Mouse (Mus musculus): ENCODE data around the gene Nit2. TPM values are rescaled to one million over a fixed set of nuclear protein-coding genes. Genes with fewer than 3 reads are reported as not detected.

Gene Nit2
- 62.2 and 68.1 TPM in 2 replicates for polyA plus RNA-seq (2016; fragmentation: Nextera tagmentation; extraction: Ambion mirVana)

DNA sequence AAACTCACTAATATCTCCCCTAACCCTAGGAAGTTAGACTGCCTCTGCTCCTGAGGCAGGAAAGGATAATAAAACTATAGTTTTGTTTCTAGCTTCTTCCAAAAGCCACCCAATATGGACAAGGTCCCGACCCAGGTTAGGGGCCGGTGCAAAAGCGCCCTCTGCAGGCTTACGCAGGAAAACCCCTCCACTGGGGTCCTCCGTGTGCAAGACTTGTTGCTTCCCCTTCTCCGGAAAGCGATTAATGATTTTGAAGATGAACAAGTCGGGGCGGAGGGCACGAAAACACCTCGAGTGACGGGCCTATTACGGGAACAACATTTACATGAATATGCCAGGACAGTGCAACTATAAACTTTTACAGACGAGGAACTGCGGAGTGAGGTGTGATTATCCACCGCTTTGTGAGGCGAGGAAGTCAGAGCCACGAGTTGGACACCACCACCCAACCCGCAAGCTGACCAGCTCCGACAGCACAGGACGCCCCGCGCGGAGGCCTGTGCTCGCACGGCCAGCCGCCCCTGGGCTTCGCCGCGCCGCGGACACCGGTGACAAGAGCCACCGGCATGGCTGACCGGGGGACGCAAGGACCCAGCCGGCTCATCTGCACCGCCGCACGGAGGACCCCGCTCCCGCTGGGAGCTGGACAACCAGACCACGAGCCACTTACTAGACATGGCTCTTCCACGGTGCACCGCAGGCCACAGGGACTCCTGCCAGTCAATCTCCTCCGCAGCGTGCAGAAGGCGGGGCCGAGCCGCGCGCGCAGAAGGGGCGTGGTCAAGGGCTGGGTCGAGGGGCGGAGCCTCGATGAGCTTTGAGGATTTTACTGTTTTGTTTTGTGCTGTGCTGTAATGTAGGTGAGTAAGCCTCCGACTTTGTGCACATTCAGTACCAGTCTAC lies at the start of gene Nit2:
Gene Nit2 (minus strand): TSS at position 731 of the 903 bp plus-strand sequence.
- Histone ChIP-seq H3K27ac (replicated peaks) (peak within 1 kb of the TSS; percentile 92), H3K4me3 (peak within 1 kb of the TSS; percentile 76), H3K9me3 (no peaks in the 10 kb centered on the region), H3K36me3 (replicated peaks) (peaks cover 35% of the 10 kb centered on the region), H3K4me1 (peaks cover 8% of the 10 kb centered on the region), H3K27me3 (replicated peaks; ENCODE audit: low read depth, poor library complexity, severe bottlenecking) (no peaks in the 10 kb centered on the region)
- DNase-seq (ENCODE audit: low spot score), result peak; percentile 96
- WGBS, result under 1% methylated on average over 58 of the region's 58 CpGs

DNA sequence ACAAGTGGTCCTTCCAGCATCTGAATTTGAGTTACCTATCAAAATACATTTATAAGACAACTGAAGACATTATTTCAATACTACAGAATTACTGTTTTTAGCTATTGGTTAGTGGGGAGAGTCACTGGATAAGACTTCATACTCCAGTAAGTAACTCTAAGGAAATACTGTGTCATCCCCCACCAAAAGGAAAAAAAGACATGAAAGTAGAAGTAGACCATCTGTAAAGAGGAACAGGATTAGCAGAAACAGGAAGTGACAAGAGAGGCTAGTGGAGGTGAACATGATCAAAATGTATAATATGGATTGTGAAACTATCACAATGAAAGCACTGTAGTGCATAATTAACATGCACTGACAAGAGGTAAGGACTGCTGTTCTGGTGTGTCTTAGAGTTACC lies 48.8 kb upstream of the Nit2 start:
- H3K4me1 ChIP-seq, result no peaks in the 10 kb centered on the region
- H3K9me3 ChIP-seq, result no peaks in the 10 kb centered on the region
- H3K27me3 ChIP-seq (replicated peaks; ENCODE audit: low read depth, poor library complexity, severe bottlenecking), result no peaks in the 10 kb centered on the region
- DNase-seq (ENCODE audit: low spot score), result no peak
- no peak overlapping the region for H3K4me3 ChIP-seq
- H3K36me3 ChIP-seq (replicated peaks), result peaks cover 31% of the 10 kb centered on the region
- H3K27ac ChIP-seq (replicated peaks), result no peak overlapping the region

DNA sequence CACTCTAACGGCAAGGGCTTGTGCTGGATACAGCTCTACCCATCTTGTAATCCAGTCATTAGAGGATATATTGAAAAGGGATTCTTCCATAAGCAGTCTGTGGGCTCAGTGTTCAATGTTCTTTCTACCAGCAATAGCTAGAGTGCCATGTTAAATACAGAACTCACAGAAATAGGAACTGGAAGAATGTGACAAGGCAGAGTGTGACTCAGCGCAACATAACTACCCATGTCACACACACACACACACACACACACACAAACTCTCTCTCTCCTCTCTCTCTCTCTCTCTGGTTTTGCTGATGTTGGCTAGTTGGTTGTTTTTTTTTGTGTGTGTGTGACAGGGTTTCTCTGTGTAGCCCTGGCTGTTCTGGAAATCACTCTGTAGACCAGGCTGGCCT lies 43.9 kb upstream of the Nit2 start:
- Histone ChIP-seq H3K9me3 (no peaks in the 10 kb centered on the region), H3K27ac (replicated peaks) (no peak overlapping the region), H3K27me3 (replicated peaks; ENCODE audit: low read depth, poor library complexity, severe bottlenecking) (no peaks in the 10 kb centered on the region), H3K4me1 (no peaks in the 10 kb centered on the region), H3K4me3 (no peak overlapping the region), H3K36me3 (replicated peaks) (peaks cover 41% of the 10 kb centered on the region)
- 93% methylated on average over 2 of the region's 2 CpGs for whole genome bisulfite sequencing
- no peak for DNase-seq (ENCODE audit: low spot score)

DNA sequence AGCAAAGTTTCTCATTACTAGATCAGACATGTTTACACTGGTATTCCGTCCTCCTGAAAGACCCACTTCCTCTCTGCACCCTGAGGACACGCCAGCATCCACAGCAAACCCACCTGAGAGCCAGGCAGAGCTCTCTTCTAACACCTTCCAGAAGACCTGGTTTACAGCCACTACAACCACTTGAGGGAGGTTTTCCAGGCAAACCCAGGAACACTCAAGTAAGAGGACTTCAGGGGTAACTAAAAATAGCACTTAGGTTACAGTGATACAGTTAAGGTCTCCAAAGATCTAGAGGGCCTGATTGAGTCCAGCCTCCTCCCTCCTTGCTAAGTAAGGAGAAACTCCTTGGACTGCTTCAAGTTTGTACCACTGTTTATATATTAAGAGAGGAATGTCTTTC lies 41.2 kb upstream of the Nit2 start:
- Histone ChIP-seq H3K4me3 (no peak overlapping the region), H3K9me3 (no peaks in the 10 kb centered on the region), H3K27me3 (replicated peaks; ENCODE audit: low read depth, poor library complexity, severe bottlenecking) (no peaks in the 10 kb centered on the region), H3K4me1 (no peaks in the 10 kb centered on the region), H3K27ac (replicated peaks) (no peak overlapping the region), H3K36me3 (replicated peaks) (peaks cover 41% of the 10 kb centered on the region)
- DNase-seq (ENCODE audit: low spot score), result no peak
- WGBS, result 85% methylated on average over 2 of the region's 2 CpGs

DNA sequence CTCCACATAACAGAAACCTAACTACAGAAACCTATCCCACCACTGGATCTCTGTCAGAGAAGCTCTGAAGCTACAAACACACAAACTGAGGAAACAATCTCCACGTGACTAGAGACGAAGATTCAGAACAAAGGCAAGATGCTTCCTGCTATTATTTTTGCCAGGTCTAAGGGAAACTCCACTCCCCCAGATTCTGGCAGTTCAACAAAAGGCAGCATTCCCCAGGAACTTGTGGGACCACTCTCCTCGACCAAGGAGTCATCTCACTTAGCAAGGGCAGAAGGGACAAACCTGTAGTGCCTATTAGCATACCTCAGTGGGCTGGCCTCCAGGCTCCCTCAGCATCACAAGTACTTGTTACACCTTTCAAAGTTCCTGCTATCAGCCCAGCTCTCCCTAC lies 30.1 kb upstream of the Nit2 start:
- Histone ChIP-seq H3K27me3 (replicated peaks; ENCODE audit: low read depth, poor library complexity, severe bottlenecking) (no peaks in the 10 kb centered on the region), H3K27ac (replicated peaks) (no peak overlapping the region), H3K9me3 (no peaks in the 10 kb centered on the region), H3K4me1 (no peaks in the 10 kb centered on the region), H3K36me3 (replicated peaks) (peaks cover 30% of the 10 kb centered on the region), H3K4me3 (no peak overlapping the region)
- DNase-seq (ENCODE audit: low spot score), result no peak
- 77% methylated on average over 3 of the region's 3 CpGs for WGBS

DNA sequence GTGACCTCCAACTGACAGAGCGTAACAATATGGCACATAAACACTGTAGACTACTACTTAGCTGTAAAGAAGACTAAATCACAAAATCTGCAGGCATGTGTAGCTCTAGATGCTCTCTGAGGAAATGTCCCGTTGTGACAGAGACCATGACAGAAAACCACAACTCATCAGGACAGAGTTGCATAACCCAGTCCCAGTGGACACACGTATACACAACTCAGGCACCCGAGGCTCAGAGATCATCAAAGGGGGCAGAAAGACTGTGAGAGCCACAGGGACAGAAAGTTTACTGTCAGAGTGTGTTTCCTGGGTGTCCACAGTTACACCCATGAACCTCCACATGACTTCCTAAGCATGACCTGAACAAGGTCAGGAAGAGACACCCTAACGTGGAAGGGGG lies 29.4 kb upstream of the Nit2 start:
- no peak for DNase-seq (ENCODE audit: low spot score)
- 90% methylated on average over 5 of the region's 5 CpGs for WGBS
- H3K27ac ChIP-seq (replicated peaks), result no peak overlapping the region

DNA sequence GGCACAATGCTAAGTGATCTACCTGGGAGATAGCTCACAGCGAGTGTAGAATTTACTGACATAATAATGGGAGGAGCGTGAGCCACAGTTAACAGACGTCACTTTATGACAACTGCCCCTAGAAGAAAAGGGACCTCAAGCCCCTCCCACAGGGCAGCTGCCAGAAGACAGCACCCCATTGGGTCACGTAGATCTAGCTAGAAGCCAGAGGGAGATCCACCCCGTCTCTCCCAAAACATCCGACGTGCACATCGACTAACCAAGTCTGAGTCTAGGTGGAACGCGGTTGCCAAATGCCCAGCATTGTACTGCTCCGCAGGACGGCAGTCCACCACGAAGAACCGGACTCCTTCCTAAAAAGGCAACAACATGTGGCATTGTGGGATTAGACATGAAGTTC lies 24.1 kb upstream of the Nit2 start:
- WGBS, result 93% methylated on average over 14 of the region's 14 CpGs
- Histone ChIP-seq H3K9me3 (no peaks in the 10 kb centered on the region), H3K27ac (replicated peaks) (no peak overlapping the region), H3K4me1 (no peaks in the 10 kb centered on the region), H3K36me3 (replicated peaks) (peaks cover 34% of the 10 kb centered on the region), H3K4me3 (no peak overlapping the region), H3K27me3 (replicated peaks; ENCODE audit: low read depth, poor library complexity, severe bottlenecking) (no peaks in the 10 kb centered on the region)
- no peak for DNase-seq (ENCODE audit: low spot score)

More for the DNA sequence above, 29.4 kb upstream of the Nit2 start:
- Histone ChIP-seq H3K4me1 (no peaks in the 10 kb centered on the region), H3K9me3 (no peaks in the 10 kb centered on the region), H3K4me3 (no peak overlapping the region), H3K36me3 (replicated peaks) (peaks cover 37% of the 10 kb centered on the region), H3K27me3 (replicated peaks; ENCODE audit: low read depth, poor library complexity, severe bottlenecking) (no peaks in the 10 kb centered on the region)

DNA sequence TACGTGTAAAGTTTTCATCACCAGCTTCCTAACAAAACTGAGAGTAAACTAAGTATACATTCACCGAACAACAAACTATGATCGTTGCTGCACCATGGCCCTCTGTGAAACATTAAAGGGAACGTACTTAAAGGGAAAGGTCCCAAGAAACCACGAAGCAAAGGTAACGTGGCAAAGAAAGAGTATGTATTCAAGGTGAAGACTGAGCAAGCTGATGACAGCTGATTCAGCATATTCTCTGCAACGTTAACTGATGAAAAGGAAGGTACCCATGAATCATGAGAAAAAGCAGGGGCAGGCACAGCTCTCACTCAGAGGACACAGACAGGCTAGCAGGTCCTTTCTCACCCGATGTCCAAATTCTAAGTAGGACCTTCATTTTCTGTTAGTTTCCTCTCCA lies 23.2 kb upstream of the Nit2 start:
- no peak overlapping the region for H3K27ac ChIP-seq (replicated peaks)
- H3K9me3 ChIP-seq, result no peaks in the 10 kb centered on the region
- DNase-seq (ENCODE audit: low spot score), result no peak
- no peaks in the 10 kb centered on the region for H3K4me1 ChIP-seq
- H3K36me3 ChIP-seq (replicated peaks), result peaks cover 40% of the 10 kb centered on the region
- no peaks in the 10 kb centered on the region for H3K27me3 ChIP-seq (replicated peaks; ENCODE audit: low read depth, poor library complexity, severe bottlenecking)
- WGBS, result 92% methylated on average over 8 of the region's 8 CpGs
- no peak overlapping the region for H3K4me3 ChIP-seq

DNA sequence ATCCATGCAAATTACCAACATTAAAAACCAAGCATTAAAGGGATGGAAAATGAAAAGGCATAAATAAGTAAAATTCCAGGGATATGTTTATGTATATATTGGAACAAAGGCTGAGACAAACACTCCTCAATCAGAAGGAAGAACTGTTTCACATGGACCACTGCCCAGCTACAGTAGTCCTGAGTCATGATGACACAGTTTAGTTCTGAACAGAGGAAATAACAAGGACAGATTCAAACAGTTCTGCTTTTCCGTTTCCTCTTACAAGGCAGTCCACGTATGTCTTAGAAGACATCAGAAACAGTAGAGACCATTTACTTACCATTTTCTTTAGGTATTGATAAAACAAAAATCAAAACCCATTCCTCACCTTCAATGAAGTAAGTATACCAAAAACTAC lies 22.4 kb upstream of the Nit2 start:
- H3K36me3 ChIP-seq (replicated peaks), result peaks cover 42% of the 10 kb centered on the region
- no peak overlapping the region for H3K4me3 ChIP-seq
- no peaks in the 10 kb centered on the region for H3K4me1 ChIP-seq
- DNase-seq (ENCODE audit: low spot score), result no peak
- H3K27me3 ChIP-seq (replicated peaks; ENCODE audit: low read depth, poor library complexity, severe bottlenecking), result no peaks in the 10 kb centered on the region
- H3K27ac ChIP-seq (replicated peaks), result no peak overlapping the region
- H3K9me3 ChIP-seq, result no peaks in the 10 kb centered on the region
- 88% methylated on average over 2 of the region's 2 CpGs for WGBS

DNA sequence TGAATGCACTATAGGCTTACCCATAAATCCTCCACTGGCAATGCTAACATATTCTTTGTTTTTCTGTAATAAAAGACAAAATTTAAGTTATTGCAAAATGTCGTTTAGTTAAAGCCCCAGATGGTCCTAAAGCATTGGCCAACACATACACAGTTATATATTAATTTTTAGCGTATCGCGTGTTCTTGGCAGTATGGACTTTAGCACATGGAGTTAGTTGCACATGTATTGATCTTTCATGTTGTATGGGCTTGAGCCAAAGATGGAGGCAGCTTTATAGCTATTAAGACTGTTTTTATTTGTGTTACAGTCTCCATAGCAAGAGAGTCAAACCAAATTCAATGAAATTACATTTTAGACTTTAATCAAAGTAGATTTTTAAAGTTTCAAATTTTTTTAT lies 19.5 kb upstream of the Nit2 start:
- no peak for DNase-seq (ENCODE audit: low spot score)
- no peaks in the 10 kb centered on the region for H3K27me3 ChIP-seq (replicated peaks; ENCODE audit: low read depth, poor library complexity, severe bottlenecking)
- 97% methylated on average over 4 of the region's 4 CpGs for WGBS
- no peaks in the 10 kb centered on the region for H3K4me1 ChIP-seq
- peaks cover 50% of the 10 kb centered on the region for H3K36me3 ChIP-seq (replicated peaks)
- H3K9me3 ChIP-seq, result no peaks in the 10 kb centered on the region
- H3K4me3 ChIP-seq, result no peak overlapping the region
- no peak overlapping the region for H3K27ac ChIP-seq (replicated peaks)

DNA sequence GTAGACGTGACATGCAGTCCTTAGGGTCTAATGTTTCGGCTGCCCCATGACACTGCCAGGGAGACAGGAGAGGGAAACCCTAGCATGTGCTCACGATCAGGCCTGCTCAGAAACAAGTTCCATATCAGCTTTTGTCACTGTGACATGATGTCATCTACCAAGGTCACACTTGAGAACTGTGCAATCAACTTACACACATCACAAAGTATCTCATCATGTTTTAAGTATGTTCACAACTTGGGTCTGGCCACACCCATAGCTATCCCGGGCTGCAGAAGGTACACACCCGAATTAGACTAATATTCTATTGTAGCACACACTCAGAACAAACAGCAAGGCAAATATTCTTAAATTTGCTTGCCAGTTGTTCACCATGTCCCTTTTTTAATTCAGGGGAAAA lies 14.9 kb upstream of the Nit2 start:
- H3K27me3 ChIP-seq (replicated peaks; ENCODE audit: low read depth, poor library complexity, severe bottlenecking), result no peaks in the 10 kb centered on the region
- peaks cover 48% of the 10 kb centered on the region for H3K36me3 ChIP-seq (replicated peaks)
- no peak overlapping the region for H3K4me3 ChIP-seq
- 92% methylated on average over 5 of the region's 5 CpGs for WGBS
- DNase-seq (ENCODE audit: low spot score), result no peak
- H3K27ac ChIP-seq (replicated peaks), result no peak overlapping the region
- no peaks in the 10 kb centered on the region for H3K9me3 ChIP-seq
- no peaks in the 10 kb centered on the region for H3K4me1 ChIP-seq

DNA sequence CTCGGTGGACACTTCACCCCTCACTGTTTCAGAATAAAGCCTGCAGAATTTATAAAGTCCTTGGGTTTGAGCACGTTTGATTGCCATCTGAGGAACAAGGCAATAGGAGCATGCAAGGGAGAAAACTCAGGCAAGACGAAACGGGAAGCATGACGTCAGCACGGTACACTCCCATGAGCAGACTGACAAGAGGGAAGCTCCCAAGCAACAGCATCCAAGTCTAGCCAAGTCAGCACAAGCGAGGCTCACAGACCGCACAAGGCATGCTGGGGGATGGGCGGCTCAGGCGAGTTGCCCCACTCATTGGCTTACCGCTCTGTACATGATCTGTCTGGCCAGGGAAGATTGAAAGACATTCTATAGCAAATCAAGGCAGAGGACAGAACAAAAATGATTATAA lies 14.0 kb upstream of the Nit2 start:
- peaks cover 55% of the 10 kb centered on the region for H3K36me3 ChIP-seq (replicated peaks)
- no peaks in the 10 kb centered on the region for H3K27me3 ChIP-seq (replicated peaks; ENCODE audit: low read depth, poor library complexity, severe bottlenecking)
- H3K4me1 ChIP-seq, result no peaks in the 10 kb centered on the region
- WGBS, result 87% methylated on average over 11 of the region's 11 CpGs
- no peaks in the 10 kb centered on the region for H3K9me3 ChIP-seq
- DNase-seq (ENCODE audit: low spot score), result no peak
- no peak overlapping the region for H3K27ac ChIP-seq (replicated peaks)
- H3K4me3 ChIP-seq, result no peak overlapping the region

DNA sequence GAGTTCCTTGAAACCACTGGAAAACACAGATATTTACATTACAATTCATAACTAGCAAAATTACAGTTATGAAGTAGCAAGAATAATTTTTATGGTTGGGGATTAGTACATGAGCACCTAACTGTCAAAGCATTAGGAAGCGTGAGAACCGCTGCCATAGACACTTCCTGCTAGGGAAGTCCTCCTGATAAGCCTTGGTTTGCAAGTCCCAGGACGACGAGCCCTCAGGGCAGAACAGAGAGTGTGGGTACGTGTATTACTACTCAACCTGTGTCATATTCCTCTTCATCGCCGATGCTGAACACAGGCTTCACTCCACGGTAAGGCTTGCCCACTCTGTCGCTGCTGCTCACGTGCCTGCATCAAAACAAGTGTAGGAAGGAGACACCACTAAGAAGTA lies 10.5 kb upstream of the Nit2 start:
- no peak for DNase-seq (ENCODE audit: low spot score)
- Histone ChIP-seq H3K27ac (replicated peaks) (no peak overlapping the region), H3K4me1 (no peaks in the 10 kb centered on the region), H3K4me3 (no peak overlapping the region), H3K27me3 (replicated peaks; ENCODE audit: low read depth, poor library complexity, severe bottlenecking) (no peaks in the 10 kb centered on the region), H3K36me3 (replicated peaks) (peaks cover 49% of the 10 kb centered on the region), H3K9me3 (no peaks in the 10 kb centered on the region)
- WGBS, result 90% methylated on average over 10 of the region's 10 CpGs

Data from embryonic facial prominence, embryonic 10.5 days (tissue).